Mouse (Mus musculus) frontal cortex, postnatal 25 days (tissue): ENCODE data around the gene Pank3.
"Not testable (repeated sequence)": the region's sequence is repeated elsewhere in the genome, so short reads cannot be mapped to it uniquely, and the experiment has no call there.

Experiments used
- DNase-seq, 2 experiments: peaks; one replicate each; pipeline ENCODE4 v3.0.0; 2022; ENCODE audit warnings: low spot score in 2 of 2

Gene Pank3

GRCm38 (mm10) chr11:35840806-35841205, 71.5 kb downstream of the Pank3 start:
- DNase-seq = not testable (repeated sequence)
